Mouse (Mus musculus) CH12.LX (cell line): ENCODE data around the gene Vdr. TPM values are rescaled to one million over a fixed set of nuclear protein-coding genes. Genes with fewer than 3 reads are reported as not detected.

Experiments
- DNase-seq: peaks from one replicate; pipeline ENCODE4 v3.0.0-alpha.2; 2013; ENCODE audit errors: extremely low read depth
- H3K27ac ChIP-seq: 2 replicates; pipeline ENCODE4 v1.5.1; 2012; ENCODE audit warnings: low read depth, mild to moderate bottlenecking, control low read depth, moderate library complexity; ENCODE audit not compliant: insufficient read depth
- H3K27me3 ChIP-seq: replicated peaks from 2 replicates; pipeline ENCODE3; 2012; ENCODE audit warnings: inconsistent platforms
- H3K36me3 ChIP-seq, 2 experiments: replicated peaks in 1 of 2; 2 replicates each; pipeline versions ENCODE3 to v1.6.1; 2012; ENCODE audit warnings: inconsistent platforms in 1 of 2, low read length in 1 of 2, mild to moderate bottlenecking in 1 of 2, mixed read lengths in 1 of 2, moderate library complexity in 1 of 2; ENCODE audit not compliant: control insufficient read depth in 1 of 2, insufficient read depth in 1 of 2
- H3K4me1 ChIP-seq, 2 experiments: 2 replicates each; pipeline ENCODE4 v1.6.1; 2012; ENCODE audit warnings: inconsistent platforms in 1 of 2, moderate library complexity in 1 of 2; ENCODE audit not compliant: insufficient read depth in 2 of 2, control insufficient read depth in 1 of 2
- H3K4me2 ChIP-seq: 2 replicates; pipeline ENCODE4 v1.6.1; 2012; ENCODE audit warnings: low read depth, mild to moderate bottlenecking, control low read depth; ENCODE audit not compliant: poor library complexity, insufficient read depth, severe bottlenecking
- H3K4me3 ChIP-seq, 3 experiments: fragments of 150-350 bp in 1 of 3; sonication (generic) in 1 of 3; replicated peaks in 1 of 3; 2 replicates each; pipeline versions ENCODE3 to v1.5.1; 2011 to 2012; ENCODE audit warnings: low read depth in 2 of 3, low read length in 2 of 3, mild to moderate bottlenecking in 2 of 3, moderate library complexity in 2 of 3, control low read depth in 1 of 3, improper control_type of control experiment in 1 of 3, inconsistent platforms in 1 of 3, mixed read lengths in 1 of 3; ENCODE audit not compliant: poor library complexity in 1 of 3
- H3K79me2 ChIP-seq: replicated peaks from 2 replicates; pipeline ENCODE4 v1.6.1; 2012; ENCODE audit warnings: mild to moderate bottlenecking, moderate library complexity; ENCODE audit not compliant: control insufficient read depth, poor library complexity, insufficient read depth, severe bottlenecking; ENCODE audit errors: extremely low read depth
- H3K9ac ChIP-seq: 2 replicates; pipeline ENCODE4 v1.6.1; 2012; ENCODE audit warnings: low read depth, mild to moderate bottlenecking, control low read depth, moderate library complexity; ENCODE audit not compliant: insufficient read depth
- H3K9me3 ChIP-seq: replicated peaks from 2 replicates; pipeline ENCODE3; 2012; ENCODE audit warnings: low read length, inconsistent platforms, mixed read lengths
- BHLHE40 ChIP-seq: IDR thresholded peaks from 2 replicates; pipeline ENCODE4 v1.6.1; 2011; ENCODE audit warnings: mild to moderate bottlenecking, low read depth, low read length, improper control_type of control experiment
- CHD1 ChIP-seq: IDR thresholded peaks from 2 replicates; pipeline ENCODE4 v1.6.1; 2012; ENCODE audit warnings: low read depth, low read length, improper control_type of control experiment, inconsistent platforms
- CHD2 ChIP-seq: IDR thresholded peaks from 2 replicates; pipeline ENCODE4 v1.6.1; 2011; ENCODE audit warnings: low read length, improper control_type of control experiment
- CTCF ChIP-seq, 2 experiments: IDR thresholded peaks in 1 of 2; conservative IDR thresholded peaks in 1 of 2; 2 replicates each; pipeline ENCODE4 v1.5.1; 2011 to 2012; ENCODE audit warnings: low read depth in 2 of 2, low read length in 2 of 2, improper control_type of control experiment in 1 of 2, inconsistent platforms in 1 of 2, mild to moderate bottlenecking in 1 of 2, moderate library complexity in 1 of 2
- E2F4 ChIP-seq: IDR thresholded peaks from 2 replicates; pipeline ENCODE4 v1.6.1; 2011; ENCODE audit warnings: low read depth, low read length, improper control_type of control experiment; ENCODE audit not compliant: insufficient replicate concordance
- ELF1 ChIP-seq: IDR thresholded peaks from 2 replicates; pipeline ENCODE4 v1.6.1; 2014; ENCODE audit warnings: low read depth, mild to moderate bottlenecking, inconsistent platforms, low read length, improper control_type of control experiment
- EP300 ChIP-seq: IDR thresholded peaks from 2 replicates; pipeline ENCODE4 v1.6.1; 2011; ENCODE audit warnings: low read length, improper control_type of control experiment
- ETS1 ChIP-seq: conservative IDR thresholded peaks from 2 replicates; pipeline ENCODE4 v1.6.1; 2012; ENCODE audit warnings: low read depth, mild to moderate bottlenecking, inconsistent platforms, low read length, improper control_type of control experiment, moderate library complexity
- GABPA ChIP-seq: IDR thresholded peaks from 2 replicates; pipeline ENCODE4 v1.6.1; 2012; ENCODE audit warnings: low read depth, low read length, improper control_type of control experiment, inconsistent platforms; ENCODE audit not compliant: insufficient replicate concordance
- HCFC1 ChIP-seq: IDR thresholded peaks from 2 replicates; pipeline ENCODE4 v1.6.1; 2012; ENCODE audit warnings: low read depth, mild to moderate bottlenecking, inconsistent platforms, low read length, improper control_type of control experiment
- IRF4 ChIP-seq: IDR thresholded peaks from 2 replicates; pipeline ENCODE4 v1.6.1; 2014; ENCODE audit warnings: low read depth, mild to moderate bottlenecking, inconsistent platforms, low read length, improper control_type of control experiment
- JUN ChIP-seq: IDR thresholded peaks from 2 replicates; pipeline ENCODE4 v1.6.1; 2011; ENCODE audit warnings: low read depth, mild to moderate bottlenecking, low read length, improper control_type of control experiment, moderate library complexity; ENCODE audit not compliant: insufficient read depth
- JUND ChIP-seq: conservative IDR thresholded peaks from 2 replicates; pipeline ENCODE4 v1.6.1; 2011; ENCODE audit warnings: low read depth, low read length, improper control_type of control experiment
- KAT2A ChIP-seq: IDR thresholded peaks from 2 replicates; pipeline ENCODE4 v1.6.1; 2012; ENCODE audit warnings: low read length, improper control_type of control experiment, inconsistent platforms; ENCODE audit not compliant: insufficient replicate concordance
- MAFK ChIP-seq: IDR thresholded peaks from 2 replicates; pipeline ENCODE4 v1.6.1; 2011; ENCODE audit warnings: low read length, improper control_type of control experiment; ENCODE audit not compliant: insufficient replicate concordance
- MAX ChIP-seq: IDR thresholded peaks from 2 replicates; pipeline ENCODE4 v1.6.1; 2011; ENCODE audit warnings: low read length, improper control_type of control experiment
- MAZ ChIP-seq: IDR thresholded peaks from 2 replicates; pipeline ENCODE4 v1.6.1; 2012; ENCODE audit warnings: low read depth, mild to moderate bottlenecking, inconsistent platforms, low read length, improper control_type of control experiment, moderate library complexity
- MEF2A ChIP-seq: IDR thresholded peaks from 2 replicates; pipeline ENCODE4 v1.6.1; 2014; ENCODE audit warnings: low read depth, mild to moderate bottlenecking, inconsistent platforms, low read length, improper control_type of control experiment, borderline replicate concordance
- MXI1 ChIP-seq: IDR thresholded peaks from 2 replicates; pipeline ENCODE4 v1.6.1; 2011; ENCODE audit warnings: mild to moderate bottlenecking, low read depth, low read length, improper control_type of control experiment
- MYC ChIP-seq: IDR thresholded peaks from 2 replicates; pipeline ENCODE4 v1.6.1; 2011; ENCODE audit warnings: low read depth, mild to moderate bottlenecking, improper control_type of control experiment, low read length
- NELFE ChIP-seq: IDR thresholded peaks from 2 replicates; pipeline ENCODE4 v1.6.1; 2011; ENCODE audit warnings: low read depth, low read length, improper control_type of control experiment
- NRF1 ChIP-seq: IDR thresholded peaks from 2 replicates; pipeline ENCODE4 v1.6.1; 2014; ENCODE audit warnings: low read depth, mild to moderate bottlenecking, inconsistent platforms, low read length, improper control_type of control experiment, moderate library complexity
- PAX5 ChIP-seq: IDR thresholded peaks from 2 replicates; pipeline ENCODE4 v1.6.1; 2012; ENCODE audit warnings: low read length, inconsistent platforms, mixed read lengths
- POLR2A ChIP-seq: IDR thresholded peaks from 2 replicates; pipeline ENCODE4 v1.6.1; 2011; ENCODE audit warnings: low read depth, mild to moderate bottlenecking, improper control_type of control experiment, low read length
- POLR2AphosphoS2 ChIP-seq: IDR thresholded peaks from 2 replicates; pipeline ENCODE4 v1.6.1; 2011; ENCODE audit warnings: low read depth, low read length, improper control_type of control experiment
- RAD21 ChIP-seq: IDR thresholded peaks from 2 replicates; pipeline ENCODE4 v1.6.1; 2011; ENCODE audit warnings: low read depth, mild to moderate bottlenecking, low read length, improper control_type of control experiment, moderate library complexity
- RCOR1 ChIP-seq: conservative IDR thresholded peaks from 2 replicates; pipeline ENCODE4 v1.6.1; 2012; ENCODE audit warnings: low read depth, mild to moderate bottlenecking, inconsistent platforms, low read length, improper control_type of control experiment
- SIN3A ChIP-seq: IDR thresholded peaks from 2 replicates; pipeline ENCODE4 v1.6.1; 2012; ENCODE audit warnings: low read length, improper control_type of control experiment, inconsistent platforms
- SMC3 ChIP-seq: IDR thresholded peaks from 2 replicates; pipeline ENCODE4 v1.6.1; 2011; ENCODE audit warnings: low read depth, low read length, improper control_type of control experiment
- TBP ChIP-seq: conservative IDR thresholded peaks from 2 replicates; pipeline ENCODE4 v1.6.1; 2011; ENCODE audit warnings: low read depth, low read length, improper control_type of control experiment
- TCF12 ChIP-seq: IDR thresholded peaks from 2 replicates; pipeline ENCODE4 v1.6.1; 2014; ENCODE audit warnings: low read depth, mild to moderate bottlenecking, inconsistent platforms, low read length, improper control_type of control experiment
- USF1 ChIP-seq: IDR thresholded peaks from 2 replicates; pipeline ENCODE4 v1.6.1; 2014; ENCODE audit warnings: low read depth, mild to moderate bottlenecking, inconsistent platforms, low read length, improper control_type of control experiment
- USF2 ChIP-seq: conservative IDR thresholded peaks from 2 replicates; pipeline ENCODE4 v1.6.1; 2011; ENCODE audit warnings: low read depth, low read length, improper control_type of control experiment
- ZC3H11A ChIP-seq: IDR thresholded peaks from 2 replicates; pipeline ENCODE4 v1.6.1; 2012; ENCODE audit warnings: low read depth, mild to moderate bottlenecking, inconsistent platforms, low read length, improper control_type of control experiment
- ZKSCAN1 ChIP-seq: IDR thresholded peaks from 2 replicates; pipeline ENCODE4 v1.6.1; 2012; ENCODE audit warnings: low read depth, inconsistent platforms, low read length, improper control_type of control experiment, borderline replicate concordance
- ZMIZ1 ChIP-seq: IDR thresholded peaks from 2 replicates; pipeline ENCODE4 v1.6.1; 2012; ENCODE audit warnings: low read depth, mild to moderate bottlenecking, inconsistent platforms, low read length, improper control_type of control experiment
- ZNF384 ChIP-seq: IDR thresholded peaks from 2 replicates; pipeline ENCODE4 v1.6.1; 2012; ENCODE audit warnings: low read depth, low read length, improper control_type of control experiment, inconsistent platforms
- dilution Hi-C: fragments of 300-500 bp; cut with MboI; formaldehyde crosslinking; loops from 2 replicates; pipeline ENCODE4 v1.14.3; 2020; ENCODE audit warnings: low sequenced_read_pairs; ENCODE audit not compliant: extremely low pct_unique_long_range_greater_than_20kb, extremely low pct_ligation_motif_present
- in situ Hi-C: fragments of 300-500 bp; cut with MboI; formaldehyde crosslinking; loops from 3 replicates; pipeline ENCODE4 v1.14.3; 2019; ENCODE audit warnings: low sequenced_read_pairs, low pct_ligation_motif_present, low pct_unique_long_range_greater_than_20kb, mixed read lengths
- polyA plus RNA-seq: library from polyadenylated mRNA; unstranded; fragments of >175 nt; gene quantifications from 2 replicates; pipeline ENCODE4 v1.2.1, GENCODE M21; 2012; ENCODE audit warnings: low read depth; ENCODE audit not compliant: insufficient read length
- total RNA-seq, 2 experiments: library from RNA; depleted of rRNA; stranded (reverse); fragments of 300-350 nt in 1 of 2; fragments of >200 nt in 1 of 2; gene quantifications; 2 replicates each; pipeline ENCODE4 v1.2.3; 2012 to 2014

Gene Vdr
- total and polyA plus RNA-seq, 3 experiments = 0.52 to 1.7 (median 0.68) TPM

DNA sequence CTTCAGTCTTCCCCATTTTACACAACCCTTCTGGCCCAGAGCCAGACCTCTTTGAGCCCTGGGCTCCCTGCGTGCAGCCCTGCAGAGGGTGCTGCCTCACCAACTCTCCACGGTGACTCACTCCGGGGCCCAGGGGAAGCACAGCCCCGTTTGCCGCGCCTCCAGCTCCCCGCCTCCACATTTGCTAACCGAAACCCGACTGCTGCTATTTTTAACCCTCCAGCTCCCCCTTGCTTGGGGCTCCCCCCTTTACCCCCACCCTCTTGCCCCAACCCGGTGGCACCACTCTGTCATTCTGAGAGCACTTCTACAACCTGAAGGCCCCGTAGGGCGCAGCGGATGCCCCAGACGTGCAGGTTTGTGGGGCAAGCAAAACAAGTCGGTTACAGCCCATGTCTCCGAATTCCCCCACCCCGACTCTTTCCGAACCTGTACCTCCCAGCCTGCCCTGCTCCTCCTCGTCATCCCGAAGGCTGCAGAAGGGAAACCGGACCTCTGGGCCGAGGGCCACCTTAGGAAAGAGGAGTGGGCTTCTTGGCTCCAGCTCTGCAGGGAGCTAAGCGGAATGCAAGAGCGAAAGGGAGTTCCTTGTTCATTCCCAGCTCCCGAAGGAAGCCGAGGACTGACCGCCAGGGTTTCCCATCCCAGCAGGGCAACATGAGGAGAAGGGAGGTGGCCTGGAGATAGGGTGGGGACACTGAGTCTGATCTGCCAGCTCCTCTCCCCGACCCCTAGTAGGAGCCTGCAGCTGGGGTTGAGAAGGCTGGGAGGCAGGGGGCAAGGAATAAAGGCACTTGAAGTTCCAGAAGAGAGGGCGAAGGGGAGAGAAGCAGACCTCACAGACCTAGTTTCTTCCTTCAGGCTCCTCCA is 85.1 kb downstream of the Vdr start:
- H3K36me3 ChIP-seq = peaks cover 0 to 18% of the 10 kb centered on the region in 2 experiments
- no peaks in the 10 kb centered on the region for H3K9me3 ChIP-seq
- peak overlapping the region; percentile 32 to 60 (median 46) for H3K4me3 ChIP-seq
- H3K4me2 ChIP-seq = peak overlapping the region; percentile 96
- H3K27me3 ChIP-seq = no peaks in the 10 kb centered on the region
- H3K4me1 ChIP-seq = peaks cover 57 to 94% of the 10 kb centered on the region in 2 experiments
- H3K79me2 ChIP-seq = peaks cover 39% of the 10 kb centered on the region
- H3K9ac ChIP-seq = peak overlapping the region; percentile 80
- dilution Hi-C loops = no loop called here
- peak overlapping the region; percentile 96 for H3K27ac ChIP-seq
- in situ Hi-C loops = loop anchor here (25.0 kb wide), 1 partner anchor 363 kb away; no protein-coding TSS in a partner anchor
- DNase-seq = peak; percentile 99
- TF ChIP-seq ETS1 = peak; percentile 95
- no peak; the same call in 1 of the 2 replicates for TF ChIP-seq ELF1
- TF ChIP-seq SMC3 = peak; percentile 95
- TF ChIP-seq RAD21 = peak; percentile 82
- TF ChIP-seq MEF2A = peak; percentile 100
- TF ChIP-seq ZMIZ1 = peak; percentile 72; the same call in 1 of the 2 replicates
- TF ChIP-seq USF1 = no peak
- TF ChIP-seq MYC = peak; percentile 41; the same call in 1 of the 2 replicates
- TF ChIP-seq BHLHE40 = peak; percentile 83; the same call in 1 of the 2 replicates
- TF ChIP-seq ZKSCAN1 = no peak
- TF ChIP-seq HCFC1 = no peak
- TF ChIP-seq RCOR1 = 0 out of 2 replicates have a peak, but pooled peaks have one; percentile 2
- peak; percentile 100 for TF ChIP-seq MAZ
- TF ChIP-seq NRF1 = peak; percentile 33; the same call in 1 of the 2 replicates
- TF ChIP-seq POLR2AphosphoS2 = no peak
- TF ChIP-seq POLR2A = peak; percentile 55
- TF ChIP-seq CHD1 = peak; percentile 67
- TF ChIP-seq JUND = no peak
- TF ChIP-seq CTCF (conservative IDR thresholded peaks at IDR 0.05 in 1 of 2, IDR thresholded peaks at IDR 0.05 in 1 of 2; ENCODE audit: low read depth in 2 of 2, low read length in 2 of 2) = peak in 1 of 2 experiments; percentile 94; a peak in 2 of 4 replicates
- TF ChIP-seq MAFK = no peak; the same call in 1 of the 2 replicates
- TF ChIP-seq IRF4 = peak; percentile 97
- TF ChIP-seq ZC3H11A = peak; percentile 55
- TF ChIP-seq PAX5 = no peak
- TF ChIP-seq E2F4 = no peak
- TF ChIP-seq TCF12 = peak; percentile 93
- peak; percentile 71; the same call in 1 of the 2 replicates for TF ChIP-seq MXI1
- peak; percentile 85 for TF ChIP-seq CHD2
- 0 out of 2 replicates have a peak, but pooled peaks have one; percentile 44 for TF ChIP-seq TBP
- TF ChIP-seq ZNF384 = no peak
- TF ChIP-seq USF2 = no peak
- TF ChIP-seq KAT2A = 0 out of 2 replicates have a peak, but pooled peaks have one; percentile 22
- no peak for TF ChIP-seq GABPA
- peak; percentile 2 for TF ChIP-seq NELFE
- TF ChIP-seq EP300 = peak; percentile 79
- peak; percentile 11; the same call in 1 of the 2 replicates for TF ChIP-seq SIN3A
- TF ChIP-seq JUN = no peak; the same call in 1 of the 2 replicates
- TF ChIP-seq MAX = peak; percentile 14; the same call in 1 of the 2 replicates
